Mouse (Mus musculus) myocyte (in vitro differentiated cells): ENCODE data around the gene Usp7.
A peak's percentile ranks its signal among the peaks of the same experiment; 100 is the strongest.

Experiments
- CEBPB ChIP-seq: IDR thresholded peaks from 2 replicates; pipeline ENCODE4 v1.6.1; 2011; ENCODE audit warnings: mild to moderate bottlenecking, moderate library complexity; ENCODE audit not compliant: poor library complexity, insufficient read depth, severe bottlenecking
- E2F4 ChIP-seq: IDR thresholded peaks from one replicate; pipeline ENCODE4 v1.6.1; 2011; ENCODE audit warnings: mild to moderate bottlenecking, control low read depth, moderate library complexity; ENCODE audit not compliant: insufficient read depth
- MAX ChIP-seq: IDR thresholded peaks from one replicate; pipeline ENCODE4 v1.6.1; 2011; ENCODE audit warnings: low read depth, mild to moderate bottlenecking, control low read depth
- MYOD1 ChIP-seq, 3 experiments: IDR thresholded peaks; one replicate each; pipeline ENCODE4 v1.6.1; 2011; ENCODE audit warnings: control low read depth in 2 of 3, low read depth in 2 of 3, mild to moderate bottlenecking in 2 of 3, moderate library complexity in 1 of 3; ENCODE audit not compliant: insufficient read length in 2 of 3, control insufficient read depth in 1 of 3
- MYOG ChIP-seq, 3 experiments: IDR thresholded peaks; one replicate each; pipeline ENCODE4 v1.6.1; 2011; ENCODE audit warnings: control low read depth in 2 of 3, low read depth in 2 of 3, mild to moderate bottlenecking in 2 of 3; ENCODE audit not compliant: insufficient read length in 2 of 3, control insufficient read depth in 1 of 3, insufficient read depth in 1 of 3
- POLR2A ChIP-seq: IDR thresholded peaks from one replicate; pipeline ENCODE4 v1.6.1; 2011; ENCODE audit warnings: low read depth, mild to moderate bottlenecking, control low read depth, moderate library complexity; ENCODE audit not compliant: insufficient read length
- POLR2AphosphoS2 ChIP-seq: IDR thresholded peaks from one replicate; pipeline ENCODE4 v1.6.1; 2011; ENCODE audit warnings: low read depth, control low read depth; ENCODE audit not compliant: insufficient read length
- TCF12 ChIP-seq: IDR thresholded peaks from one replicate; pipeline ENCODE4 v1.6.1; 2011; ENCODE audit warnings: mild to moderate bottlenecking, control low read depth; ENCODE audit not compliant: poor library complexity, insufficient read depth, severe bottlenecking
- TCF3 ChIP-seq: IDR thresholded peaks from one replicate; pipeline ENCODE4 v1.6.1; 2011; ENCODE audit warnings: low read depth, control low read depth; ENCODE audit not compliant: insufficient read length
- USF1 ChIP-seq: IDR thresholded peaks from one replicate; pipeline ENCODE4 v1.6.1; 2011; ENCODE audit warnings: low read depth, mild to moderate bottlenecking, control low read depth, moderate library complexity

DNA sequence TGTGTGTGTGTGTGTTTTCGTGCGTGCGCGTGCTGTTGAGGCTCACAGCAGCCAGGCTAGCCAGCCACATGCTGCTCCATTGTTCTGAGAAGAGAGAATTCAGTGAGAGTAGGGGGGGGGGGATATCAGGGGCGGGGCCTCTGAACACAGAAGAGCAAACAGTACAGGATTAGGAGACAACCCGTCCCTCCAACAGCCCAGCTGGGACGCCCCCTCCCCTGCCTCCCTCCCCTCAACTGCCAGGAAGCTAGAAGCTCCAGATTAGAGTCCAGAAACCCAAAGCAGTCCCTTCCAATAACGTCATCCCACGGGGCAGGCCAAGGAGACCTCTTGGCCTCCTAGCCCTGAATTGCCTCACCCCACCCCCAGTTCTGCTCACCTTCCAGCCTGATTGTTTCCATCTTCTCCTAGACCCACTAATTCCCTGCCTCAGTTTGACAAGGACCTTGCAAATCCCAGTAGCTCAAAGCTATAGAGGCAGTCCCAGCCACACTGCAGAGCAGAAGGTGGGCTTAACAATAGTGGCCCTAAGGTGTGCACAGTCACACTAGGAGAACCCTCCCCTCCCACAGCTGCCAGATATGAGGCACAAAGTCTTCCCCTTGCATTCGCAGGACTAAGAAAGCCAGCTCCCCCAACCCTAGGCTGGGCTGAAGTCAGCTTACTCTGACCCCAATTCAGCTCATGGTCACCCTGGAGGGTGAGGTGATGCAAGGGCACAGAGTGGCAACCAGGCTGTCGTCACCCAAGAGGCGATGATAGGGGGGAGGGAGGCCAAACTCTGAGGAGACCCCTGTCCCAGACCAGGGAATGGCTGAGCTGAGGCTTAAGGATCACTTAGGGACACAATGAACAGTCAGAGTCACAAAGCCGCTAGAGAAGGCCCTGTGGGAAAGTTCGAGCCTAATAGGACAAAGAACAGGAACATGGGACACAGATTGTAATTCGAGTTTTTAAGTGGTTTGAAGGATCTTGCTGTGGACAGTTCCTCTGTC lies 121.8 kb downstream of the Usp7 start:
- TF ChIP-seq MAX (no peak), MYOD1 (IDR thresholded peaks at IDR 0.05; ENCODE audit: control insufficient read depth in 1 of 3, insufficient read length in 2 of 3, low read depth in 2 of 3) (no peak), TCF12 (no peak), E2F4 (no peak), MYOG (IDR thresholded peaks at IDR 0.05; ENCODE audit: control insufficient read depth in 1 of 3, insufficient read depth in 1 of 3, insufficient read length in 2 of 3, low read depth in 2 of 3) (no peak), TCF3 (no peak), USF1 (no peak), POLR2A (peak; percentile 44), CEBPB (no peak), POLR2AphosphoS2 (no peak)
